Mouse (Mus musculus) midbrain, embryonic 16.5 days (tissue): ENCODE results near the gene Sgo1. TPM values are rescaled to one million over a fixed set of nuclear protein-coding genes. Genes with fewer than 3 reads are reported as not detected.
A peak's percentile ranks its signal among the peaks of the same experiment; 100 is the strongest.
"Not testable (repeated sequence)": the region's sequence is repeated elsewhere in the genome, so short reads cannot be mapped to it uniquely, and the experiment has no call there.

Experiments used
- ATAC-seq: fragments of 200-750 bp; cut with Nextera tagmentation; 2 replicates; pipeline ENCODE4 v1.8.0; 2017; ENCODE audit warnings: moderate TSS enrichment
- H3K27ac ChIP-seq: fragments of 300-500 bp; sonication (generic); 2 replicates; pipeline ENCODE4 v1.5.1; 2014; ENCODE audit warnings: mild to moderate bottlenecking, low read length, mixed read lengths
- H3K27me3 ChIP-seq: fragments of 300-500 bp; sonication (generic); 2 replicates; pipeline ENCODE4 v1.6.1; 2014; ENCODE audit warnings: low read depth, low read length, mixed read lengths; ENCODE audit not compliant: control insufficient read depth, insufficient read depth
- H3K36me3 ChIP-seq: fragments of 300-500 bp; sonication (generic); 2 replicates; pipeline ENCODE4 v1.6.1; 2014; ENCODE audit warnings: mild to moderate bottlenecking, low read length, moderate library complexity, mixed read lengths; ENCODE audit not compliant: control insufficient read depth, insufficient read depth
- H3K4me1 ChIP-seq: fragments of 300-500 bp; sonication (generic); 2 replicates; pipeline ENCODE4 v1.6.1; 2014; ENCODE audit warnings: mild to moderate bottlenecking, low read length, mixed read lengths; ENCODE audit not compliant: control insufficient read depth, insufficient read depth
- H3K4me2 ChIP-seq: fragments of 300-500 bp; sonication (generic); 2 replicates; pipeline ENCODE4 v1.6.1; 2014; ENCODE audit warnings: mild to moderate bottlenecking, low read length, mixed read lengths
- H3K4me3 ChIP-seq: fragments of 300-500 bp; sonication (generic); 2 replicates; pipeline ENCODE4 v1.5.1; 2014; ENCODE audit warnings: low read depth, mild to moderate bottlenecking, low read length, moderate library complexity, mixed read lengths
- H3K9ac ChIP-seq: fragments of 300-500 bp; sonication (generic); 2 replicates; pipeline ENCODE4 v1.6.1; 2014; ENCODE audit warnings: low read depth, low read length, mixed read lengths
- H3K9me3 ChIP-seq: fragments of 300-500 bp; sonication (generic); replicated peaks from 2 replicates; pipeline ENCODE4 v1.6.1; 2014; ENCODE audit warnings: mild to moderate bottlenecking, low read length, mixed read lengths; ENCODE audit not compliant: control insufficient read depth, poor library complexity, severe bottlenecking
- WGBS: fragments of 180-500 bp; shearing (Covaris S2); extraction: QIAGEN DNeasy Blood & Tissue Kit; methylation state at CpG from one replicate; pipeline ENCODE4 v1.1.7; 2014; 5-methylcytosine and 5-hydroxymethylcytosine counted together
- polyA plus RNA-seq: library from polyadenylated mRNA; unstranded; fragments of >200 nt; fragmentation: Nextera tagmentation; extraction: Ambion mirVana; gene quantifications from 2 replicates; pipeline ENCODE4 v1.2.1, GENCODE M21; 2015

Sgo1 gene
- polyA plus RNA-seq, 1 experiment from 2014 or later = 2.5 TPM

GRCm38 (mm10) chr17:53678716-53679115 is 10.4 kb downstream of the Sgo1 start:
- no peak overlapping the region for H3K27ac ChIP-seq
- 70% methylated on average over 8 of the region's 8 CpGs for WGBS

GRCm38 (mm10) chr17:53670453-53670852 is 18.7 kb downstream of the Sgo1 start:
- H3K4me1 ChIP-seq = no peaks in the 10 kb centered on the region
- no peak overlapping the region for H3K9ac ChIP-seq
- no peaks in the 10 kb centered on the region for H3K27me3 ChIP-seq
- peaks cover 5% of the 10 kb centered on the region for H3K36me3 ChIP-seq
- ATAC-seq = no peak
- H3K4me3 ChIP-seq = no peak overlapping the region
- 96% methylated on average over 8 of the region's 8 CpGs for WGBS
- H3K9me3 ChIP-seq = no peaks in the 10 kb centered on the region
- no peak overlapping the region for H3K4me2 ChIP-seq
- H3K27ac ChIP-seq = no peak overlapping the region

More at GRCm38 (mm10) chr17:53678716-53679115, 10.4 kb downstream of the Sgo1 start:
- no peaks in the 10 kb centered on the region for H3K4me1 ChIP-seq
- H3K9me3 ChIP-seq = no peaks in the 10 kb centered on the region
- H3K27me3 ChIP-seq = no peaks in the 10 kb centered on the region
- peak overlapping the region; percentile 25; the same call in 1 of the 2 replicates for H3K9ac ChIP-seq
- no peak overlapping the region for H3K4me2 ChIP-seq
- peak; percentile 72; the same call in 1 of the 2 replicates for ATAC-seq
- no peak overlapping the region for H3K4me3 ChIP-seq
- no peaks in the 10 kb centered on the region for H3K36me3 ChIP-seq

- no peak overlapping the region for H3K27ac ChIP-seq
- H3K4me3 ChIP-seq = no peak overlapping the region
- no peak overlapping the region for H3K4me2 ChIP-seq
- H3K9ac ChIP-seq = no peak overlapping the region
- H3K9me3 ChIP-seq = no peaks in the 10 kb centered on the region
- peaks cover 2% of the 10 kb centered on the region; the same call in 1 of the 2 replicates for H3K4me1 ChIP-seq
- no peaks in the 10 kb centered on the region for H3K27me3 ChIP-seq
- ATAC-seq = no peak
- WGBS = 72% methylated on average over 2 of the region's 2 CpGs
- peaks cover 10% of the 10 kb centered on the region for H3K36me3 ChIP-seq
Observed at GRCm38 (mm10) chr17:53664703-53665382, 24.3 kb downstream of the Sgo1 start.

GRCm38 (mm10) chr17:53664267-53664666 is 24.9 kb downstream of the Sgo1 start:
- Histone ChIP-seq H3K27me3 (no peaks in the 10 kb centered on the region), H3K27ac (no peak overlapping the region), H3K4me1 (peaks cover 3% of the 10 kb centered on the region; the same call in 1 of the 2 replicates), H3K36me3 (peaks cover 10% of the 10 kb centered on the region), H3K4me2 (no peak overlapping the region), H3K4me3 (no peak overlapping the region), H3K9me3 (no peaks in the 10 kb centered on the region), H3K9ac (no peak overlapping the region)
- ATAC-seq = no peak
- 95% methylated on average over 3 of the region's 3 CpGs for WGBS

- Histone ChIP-seq H3K9me3 (no peaks in the 10 kb centered on the region), H3K27ac (no peak overlapping the region), H3K4me1 (peaks cover 9% of the 10 kb centered on the region), H3K36me3 (peaks cover 5% of the 10 kb centered on the region; the same call in 1 of the 2 replicates), H3K9ac (no peak overlapping the region), H3K4me3 (no peak overlapping the region), H3K27me3 (no peaks in the 10 kb centered on the region), H3K4me2 (no peak overlapping the region)
- ATAC-seq = no peak
- 58% methylated on average over 6 of the region's 6 CpGs for WGBS
Observed at GRCm38 (mm10) chr17:53661056-53661840, 27.9 kb downstream of the Sgo1 start.

- no peak overlapping the region for H3K4me2 ChIP-seq
- H3K4me1 ChIP-seq = peaks cover 9% of the 10 kb centered on the region
- peaks cover 7% of the 10 kb centered on the region for H3K36me3 ChIP-seq
- peak; percentile 80 for ATAC-seq
- no peaks in the 10 kb centered on the region for H3K27me3 ChIP-seq
- no peaks in the 10 kb centered on the region for H3K9me3 ChIP-seq
- 37% methylated on average over 4 of the region's 4 CpGs for WGBS
- no peak overlapping the region for H3K9ac ChIP-seq
- H3K4me3 ChIP-seq = no peak overlapping the region
- H3K27ac ChIP-seq = 0 out of 2 replicates have a peak overlapping the region, but pooled peaks have one; percentile 18
Observed at GRCm38 (mm10) chr17:53659738-53660137, 29.4 kb downstream of the Sgo1 start.

GRCm38 (mm10) chr17:53659230-53659629 is 29.9 kb downstream of the Sgo1 start:
- H3K4me3 ChIP-seq = no peak overlapping the region
- no peaks in the 10 kb centered on the region for H3K9me3 ChIP-seq
- H3K9ac ChIP-seq = no peak overlapping the region
- no peak overlapping the region for H3K4me2 ChIP-seq
- WGBS = 61% methylated on average over 8 of the region's 8 CpGs
- ATAC-seq = peak; percentile 61
- peaks cover 9% of the 10 kb centered on the region for H3K4me1 ChIP-seq
- H3K36me3 ChIP-seq = peaks cover 11% of the 10 kb centered on the region
- H3K27me3 ChIP-seq = no peaks in the 10 kb centered on the region
- no peak overlapping the region for H3K27ac ChIP-seq

- no peak overlapping the region for H3K27ac ChIP-seq
- no peaks in the 10 kb centered on the region for H3K9me3 ChIP-seq
- H3K4me1 ChIP-seq = peaks cover 9% of the 10 kb centered on the region
- H3K4me2 ChIP-seq = no peak overlapping the region
- peak; percentile 89 for ATAC-seq
- no peak overlapping the region for H3K9ac ChIP-seq
- no peaks in the 10 kb centered on the region for H3K27me3 ChIP-seq
- peaks cover 11% of the 10 kb centered on the region for H3K36me3 ChIP-seq
- 70% methylated on average over 2 of the region's 2 CpGs for WGBS
- H3K4me3 ChIP-seq = no peak overlapping the region
Observed at GRCm38 (mm10) chr17:53658668-53659067, 30.5 kb downstream of the Sgo1 start.

- not testable (repeated sequence) for H3K4me2 ChIP-seq, ATAC-seq, H3K4me1 ChIP-seq, H3K9ac ChIP-seq, H3K4me3 ChIP-seq, H3K9me3 ChIP-seq, H3K27me3 ChIP-seq, H3K27ac ChIP-seq
- H3K36me3 ChIP-seq = peaks cover 19% of the 10 kb centered on the region
- WGBS = 78% methylated on average over 2 of the region's 2 CpGs
Observed at GRCm38 (mm10) chr17:53657391-53657790, 31.7 kb downstream of the Sgo1 start.
